Comparison of ENCODE assay signal across 16 mouse cellular contexts in genomic region chr1:62488871-62489270, GRCm38 (mm10).
"Had no signal": no experiment of that assay in that cellular context is flagged by ENCODE, and none has a peak within 500 bp of the region (broad histone marks: within the 10 kb centered on the region; RNA-seq: fewer than 3 reads in every experiment).

No protein-coding gene starts in this region.

- H3K27me3 ChIP-seq: limb, embryonic 15.5 days; liver, embryonic 12.5 days; neural tube, embryonic 15.5 days had no signal

- ATAC-seq: liver, embryonic 12.5 days had no signal

- H3K4me1 ChIP-seq: limb, embryonic 15.5 days; liver, embryonic 12.5 days; midbrain, embryonic 10.5 days; neural tube, embryonic 15.5 days had no signal

- DNase-seq: kidney, adult 9 months; kidney, postnatal 36 days; lung, embryonic 14.5 days; lung, postnatal 10 days; lung, postnatal 4 days; midbrain, embryonic 14.5 days; right cerebral cortex, postnatal 14 days; thymus, adult 18-20 months; thymus, postnatal 14 days had no signal

- H3K36me3 ChIP-seq: limb, embryonic 15.5 days; liver, embryonic 12.5 days; midbrain, embryonic 10.5 days; neural tube, embryonic 15.5 days had no signal

- H3K27ac ChIP-seq: kidney, postnatal 0 days; limb, embryonic 15.5 days; liver, embryonic 12.5 days; midbrain, embryonic 10.5 days; neural tube, embryonic 15.5 days; stomach, postnatal 0 days had no signal

- H3K9ac ChIP-seq: limb, embryonic 15.5 days; liver, embryonic 12.5 days; lung, embryonic 14.5 days; neural tube, embryonic 15.5 days had no signal

- H3K9me3 ChIP-seq: limb, embryonic 15.5 days; liver, embryonic 12.5 days; midbrain, embryonic 10.5 days; neural tube, embryonic 15.5 days had no signal

- H3K4me2 ChIP-seq: limb, embryonic 15.5 days; liver, embryonic 12.5 days; lung, embryonic 14.5 days; neural tube, embryonic 15.5 days had no signal

- H3K4me3 ChIP-seq: limb, embryonic 15.5 days; liver, embryonic 12.5 days; midbrain, embryonic 10.5 days; myocyte; neural tube, embryonic 15.5 days had no signal
